Mouse (Mus musculus) heart, postnatal 25 days (tissue): ENCODE measurements around the gene Gm6351. TPM values are rescaled to one million over a fixed set of nuclear protein-coding genes. Genes with fewer than 3 reads are reported as not detected.
"Not testable (repeated sequence)": the region's sequence is repeated elsewhere in the genome, so short reads cannot be mapped to it uniquely, and the experiment has no call there.

ENCODE experiments used
- DNase-seq: peaks from one replicate; pipeline ENCODE4 v3.0.0; 2022; ENCODE audit warnings: low spot score
- intact Hi-C: fragments of 180-260 bp; cut with DNase I; formaldehyde crosslinking; loops from one replicate; pipeline ENCODE4 v1.15.1; 2025
- total RNA-seq, 2 experiments: library from RNA; stranded (reverse); gene quantifications; 2 replicates each; pipeline ENCODE4 v1.2.3; 2021

Gene Gm6351
- total RNA-seq, result not detected

- DNase-seq, intact Hi-C loops: not testable (repeated sequence)
Measured at GRCm38 (mm10) chr5:94076085-94076484, at the start of gene Gm6351. TSS of gene Gm6351 (plus strand) at chr5:94076385.

DNA sequence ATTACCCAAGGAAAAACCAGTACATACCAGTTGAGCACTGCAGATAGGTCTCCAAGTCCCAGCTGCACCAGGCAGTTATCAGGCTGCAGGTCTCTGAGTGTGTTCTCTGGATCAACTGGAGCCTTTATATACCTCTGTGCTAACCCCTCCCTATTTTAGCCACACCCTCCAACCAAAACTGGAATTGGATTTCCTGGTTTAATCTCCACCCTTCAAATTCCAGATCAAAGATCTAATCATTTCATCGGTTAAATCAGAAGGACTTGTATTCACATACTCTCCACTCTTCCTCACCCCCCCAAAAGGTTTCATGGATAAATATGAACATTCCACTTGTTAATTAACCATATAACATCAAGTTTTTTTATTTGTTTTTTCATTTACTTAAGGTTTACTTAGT is 5.7 kb upstream of the Gm6351 start, which contains the start of gene BC061212:
TSS of gene BC061212 (minus strand) at position 101 of the 400 bp plus-strand sequence.
- intact Hi-C loops, result not testable (repeated sequence)

More for the DNA sequence above, 5.7 kb upstream of the Gm6351 start, which contains the start of gene BC061212:
- DNase-seq, result not testable (repeated sequence)

Other genes starting within 250 kb of the Gm6351 start
- gene Gm7792, start 232.6 kb upstream of the Gm6351 start, total RNA-seq, result not detected
- not detected for gene Gm16429, start 147.3 kb upstream of the Gm6351 start, total RNA-seq
- gene BC061212, start 5.8 kb upstream of the Gm6351 start, total RNA-seq, result not detected
- gene Gm3106, start 141.6 kb downstream of the Gm6351 start, total RNA-seq, result not detected
- not detected for gene A430089I19Rik, start 230.4 kb downstream of the Gm6351 start, total RNA-seq
- not detected for gene Gm6502, start 238.1 kb downstream of the Gm6351 start, total RNA-seq